Mouse (Mus musculus) liver, embryonic 11.5 days (tissue): ENCODE measurements around the gene Fcna. TPM values are rescaled to one million over a fixed set of nuclear protein-coding genes. Genes with fewer than 3 reads are reported as not detected.

Experiments used
- ATAC-seq: fragments of 200-750 bp; cut with Nextera tagmentation; replicated peaks from 2 replicates; pipeline ENCODE4 v1.8.0; 2017; ENCODE audit warnings: moderate number of reproducible peaks, mild to moderate bottlenecking, moderate TSS enrichment, moderate library complexity; ENCODE audit not compliant: low FRiP score
- DNase-seq: peaks from one replicate; pipeline ENCODE4 v3.0.0-alpha.2; 2017; ENCODE audit warnings: low spot score
- H3K27ac ChIP-seq: fragments of 300-500 bp; sonication (generic); 2 replicates; pipeline ENCODE4 v1.5.1; 2014; ENCODE audit warnings: mild to moderate bottlenecking, low read depth, low read length, control low read depth
- H3K27me3 ChIP-seq: fragments of 300-500 bp; sonication (generic); replicated peaks from 2 replicates; pipeline ENCODE4 v1.6.1; 2014; ENCODE audit warnings: low read length, mixed read lengths; ENCODE audit not compliant: control insufficient read depth, insufficient read depth
- H3K36me3 ChIP-seq: fragments of 300-500 bp; sonication (generic); 2 replicates; pipeline ENCODE4 v1.6.1; 2014; ENCODE audit warnings: mild to moderate bottlenecking, low read length, moderate library complexity, mixed read lengths; ENCODE audit not compliant: control insufficient read depth, insufficient read depth
- H3K4me1 ChIP-seq: fragments of 300-500 bp; sonication (generic); replicated peaks from 2 replicates; pipeline ENCODE4 v1.6.1; 2014; ENCODE audit warnings: low read length, mixed read lengths; ENCODE audit not compliant: control insufficient read depth, insufficient read depth
- H3K4me2 ChIP-seq: fragments of 300-500 bp; sonication (generic); 2 replicates; pipeline ENCODE4 v1.6.1; 2014; ENCODE audit warnings: mild to moderate bottlenecking, control low read depth, moderate library complexity
- H3K4me3 ChIP-seq: fragments of 300-500 bp; sonication (generic); 2 replicates; pipeline ENCODE4 v1.5.1; 2014; ENCODE audit warnings: low read depth, low read length, control low read depth
- H3K9ac ChIP-seq: fragments of 300-500 bp; sonication (generic); 2 replicates; pipeline ENCODE4 v1.6.1; 2014; ENCODE audit warnings: low read depth, low read length, control low read depth
- H3K9me3 ChIP-seq: fragments of 300-500 bp; sonication (generic); 2 replicates; pipeline ENCODE4 v1.6.1; 2016; ENCODE audit warnings: low read length, inconsistent platforms, mixed read lengths; ENCODE audit not compliant: control insufficient read depth
- WGBS: fragments of 180-500 bp; shearing (Covaris S2); extraction: QIAGEN DNeasy Blood & Tissue Kit; methylation state at CpG from one replicate; pipeline ENCODE4 v1.1.7; 2014; 5-methylcytosine and 5-hydroxymethylcytosine counted together
- polyA plus RNA-seq: library from polyadenylated mRNA; unstranded; fragments of >200 nt; fragmentation: Nextera tagmentation; extraction: Ambion mirVana; gene quantifications from 2 replicates; pipeline ENCODE4 v1.2.1, GENCODE M21; 2014

Gene Fcna
- polyA plus RNA-seq, 1 experiment from 2014 or later: 33.4 TPM

- Histone ChIP-seq H3K4me1 (peaks cover 54% of the 10 kb centered on the region), H3K4me3 (peak overlapping the region; percentile 37), H3K27ac (no peak overlapping the region), H3K9me3 (no peaks in the 10 kb centered on the region), H3K36me3 (no peaks in the 10 kb centered on the region; the same call in 1 of the 2 replicates), H3K4me2 (peak overlapping the region; percentile 58), H3K27me3 (peaks cover 57% of the 10 kb centered on the region), H3K9ac (no peak overlapping the region)
- DNase-seq (peak; percentile 59), ATAC-seq (no peak)
- 5% methylated on average over 75 of the region's 75 CpGs for WGBS
Observed at GRCm38 (mm10) chr2:25577951-25578795, 49.7 kb downstream of the Fcna start.

GRCm38 (mm10) chr2:25576965-25577891 is 50.6 kb downstream of the Fcna start:
- Histone ChIP-seq H3K9me3 (no peaks in the 10 kb centered on the region), H3K27ac (no peak overlapping the region), H3K36me3 (no peaks in the 10 kb centered on the region), H3K4me2 (peak overlapping the region; percentile 58), H3K9ac (peak overlapping the region; percentile 20; the same call in 1 of the 2 replicates), H3K4me1 (peaks cover 50% of the 10 kb centered on the region), H3K4me3 (peak overlapping the region; percentile 37), H3K27me3 (peaks cover 57% of the 10 kb centered on the region)
- ATAC-seq (no peak), DNase-seq (no peak)
- 17% methylated on average over 92 of the region's 92 CpGs for WGBS

- 78% methylated on average over 16 of the region's 16 CpGs for WGBS
- H3K4me3 ChIP-seq: no peak overlapping the region; the same call in 1 of the 2 replicates
- H3K9me3 ChIP-seq: no peaks in the 10 kb centered on the region
- H3K27me3 ChIP-seq: peaks cover 57% of the 10 kb centered on the region
- H3K4me2 ChIP-seq: peak overlapping the region; percentile 91
- H3K27ac ChIP-seq: no peak overlapping the region
- no peak for DNase-seq
- H3K36me3 ChIP-seq: no peaks in the 10 kb centered on the region; the same call in 1 of the 2 replicates
- H3K4me1 ChIP-seq: peaks cover 46% of the 10 kb centered on the region
- no peak overlapping the region for H3K9ac ChIP-seq
- ATAC-seq: no peak
Observed at GRCm38 (mm10) chr2:25576028-25576850, 51.6 kb downstream of the Fcna start.

- Histone ChIP-seq H3K27me3 (peaks cover 50% of the 10 kb centered on the region), H3K4me2 (peak overlapping the region; percentile 91), H3K4me3 (peak overlapping the region; percentile 63), H3K36me3 (no peaks in the 10 kb centered on the region; the same call in 1 of the 2 replicates), H3K4me1 (peaks cover 42% of the 10 kb centered on the region), H3K27ac (peak overlapping the region; percentile 75; the same call in 1 of the 2 replicates), H3K9me3 (no peaks in the 10 kb centered on the region), H3K9ac (peak overlapping the region; percentile 65)
- WGBS: 23% methylated on average over 21 of the region's 21 CpGs
- no peak for ATAC-seq
- DNase-seq: peak; percentile 69
Observed at GRCm38 (mm10) chr2:25575432-25576027, 52.3 kb downstream of the Fcna start.

Other genes starting within 250 kb of the Fcna start
- gene Entpd2, start 232.2 kb downstream of the Fcna start, polyA plus RNA-seq: 0.25 and 0.45 TPM in 2 replicates
- 7.0 and 8.1 TPM in 2 replicates for gene Npdc1, start 228.7 kb downstream of the Fcna start, polyA plus RNA-seq
- 0.09 TPM in 1 of 2 replicates, not detected in the other for gene Fut7, start 204.8 kb downstream of the Fcna start, polyA plus RNA-seq
- gene Abca2, start 199.3 kb downstream of the Fcna start, polyA plus RNA-seq: 3.9 and 4.5 TPM in 2 replicates
- gene Clic3, start 171.2 kb downstream of the Fcna start, polyA plus RNA-seq: 0.21 TPM in 1 of 2 replicates, not detected in the other
- gene Paxx, start 166.9 kb downstream of the Fcna start, polyA plus RNA-seq: 9.2 and 14.3 TPM in 2 replicates
- not detected in 2 replicates for gene Ptgds, start 158.0 kb downstream of the Fcna start, polyA plus RNA-seq
- not detected in 2 replicates for gene Lcn12, start 134.1 kb downstream of the Fcna start, polyA plus RNA-seq
- 63.3 and 63.6 TPM in 2 replicates for gene Fbxw5, start 127.3 kb downstream of the Fcna start, polyA plus RNA-seq
- gene C8g, start 126.3 kb downstream of the Fcna start, polyA plus RNA-seq: 14.9 and 16.8 TPM in 2 replicates
- gene Traf2, start 81.1 kb downstream of the Fcna start, polyA plus RNA-seq: 28.0 and 31.0 TPM in 2 replicates
- 367 and 380 TPM in 2 replicates for gene Edf1, start 70.2 kb downstream of the Fcna start, polyA plus RNA-seq
- 1.3 and 1.8 TPM in 2 replicates for gene Mamdc4, start 53.2 kb downstream of the Fcna start, polyA plus RNA-seq
- gene Phpt1, start 52.8 kb downstream of the Fcna start, polyA plus RNA-seq: 112 and 116 TPM in 2 replicates
- gene Ajm1, start 46.3 kb downstream of the Fcna start, polyA plus RNA-seq: 0.21 TPM in 1 of 2 replicates, not detected in the other
- 59.3 and 67.7 TPM in 2 replicates for gene Rabl6, start 19.5 kb downstream of the Fcna start, polyA plus RNA-seq
- 0.08 and 0.12 TPM in 2 replicates for gene Ccdc183, start 10.4 kb downstream of the Fcna start, polyA plus RNA-seq
- 12.1 and 13.4 TPM in 2 replicates for gene Tmem141, start 6.0 kb downstream of the Fcna start, polyA plus RNA-seq
- not detected in 2 replicates for gene Lcn8, start 25.1 kb upstream of the Fcna start, polyA plus RNA-seq
- gene Lcn5, start 29.9 kb upstream of the Fcna start, polyA plus RNA-seq: not detected in 2 replicates
- not detected in 2 replicates for gene Lcn6, start 48.8 kb upstream of the Fcna start, polyA plus RNA-seq
- not detected in 2 replicates for gene Lcn10, start 54.7 kb upstream of the Fcna start, polyA plus RNA-seq
- not detected in 2 replicates for gene Obp2a, start 72.0 kb upstream of the Fcna start, polyA plus RNA-seq
- gene Bmyc, start 78.7 kb upstream of the Fcna start, polyA plus RNA-seq: 35.6 and 37.8 TPM in 2 replicates
- gene Obp2b, start 109.0 kb upstream of the Fcna start, polyA plus RNA-seq: not detected in 2 replicates
- not detected in 2 replicates for gene Lcn3, start 137.5 kb upstream of the Fcna start, polyA plus RNA-seq
- gene Lcn11, start 149.0 kb upstream of the Fcna start, polyA plus RNA-seq: not detected in 2 replicates
- gene Gm13539, start 154.2 kb upstream of the Fcna start, polyA plus RNA-seq: not detected in 2 replicates
- gene Glt6d1, start 187.8 kb upstream of the Fcna start, polyA plus RNA-seq: not detected in 2 replicates
- not detected in 2 replicates for gene Lcn9, start 195.1 kb upstream of the Fcna start, polyA plus RNA-seq
- gene Sohlh1, start 219.2 kb upstream of the Fcna start, polyA plus RNA-seq: not detected in 2 replicates
- gene Kcnt1, start 235.7 kb upstream of the Fcna start, polyA plus RNA-seq: 0.33 TPM in 1 of 2 replicates, not detected in the other